Mouse (Mus musculus) forebrain, postnatal 0 days (tissue): ENCODE measurements around the gene Rasl2-9. TPM values are rescaled to one million over a fixed set of nuclear protein-coding genes. Genes with fewer than 3 reads are reported as not detected.
"Not testable (repeated sequence)": the region's sequence is repeated elsewhere in the genome, so short reads cannot be mapped to it uniquely, and the experiment has no call there.

Source experiments
- ATAC-seq: fragments of 200-750 bp; cut with Nextera tagmentation; 2 replicates; pipeline ENCODE4 v1.8.0; 2017; ENCODE audit warnings: mild to moderate bottlenecking, moderate library complexity
- DNase-seq: peaks from one replicate; pipeline ENCODE4 v3.0.0-alpha.2; 2015
- H3K27ac ChIP-seq: fragments of 300-500 bp; sonication (generic); 2 replicates; pipeline ENCODE4 v1.5.1; 2014; ENCODE audit warnings: low read depth, mild to moderate bottlenecking, antibody characterized with exemption, low read length, moderate library complexity, mixed read lengths
- H3K27me3 ChIP-seq: fragments of 300-500 bp; sonication (generic); 2 replicates; pipeline ENCODE4 v1.6.1; 2014; ENCODE audit warnings: mild to moderate bottlenecking, low read length, mixed read lengths; ENCODE audit not compliant: insufficient read depth
- H3K36me3 ChIP-seq: fragments of 300-500 bp; sonication (generic); 2 replicates; pipeline ENCODE4 v1.6.1; 2014; ENCODE audit warnings: mild to moderate bottlenecking, moderate library complexity; ENCODE audit not compliant: insufficient read depth
- H3K4me1 ChIP-seq: fragments of 300-500 bp; sonication (generic); 2 replicates; pipeline ENCODE4 v1.6.1; 2014; ENCODE audit warnings: antibody characterized with exemption; ENCODE audit not compliant: insufficient read depth
- H3K4me2 ChIP-seq: fragments of 300-500 bp; sonication (generic); 2 replicates; pipeline ENCODE4 v1.6.1; 2014; ENCODE audit warnings: low read depth, mild to moderate bottlenecking, moderate library complexity
- H3K4me3 ChIP-seq: fragments of 300-500 bp; sonication (generic); 2 replicates; pipeline ENCODE4 v1.5.1; 2014; ENCODE audit warnings: low read depth, low read length, mixed read lengths
- H3K9ac ChIP-seq: fragments of 300-500 bp; sonication (generic); 2 replicates; pipeline ENCODE4 v1.6.1; 2014; ENCODE audit warnings: mild to moderate bottlenecking
- H3K9me3 ChIP-seq: fragments of 300-500 bp; sonication (generic); 2 replicates; pipeline ENCODE4 v1.6.1; 2016; ENCODE audit warnings: low read length
- CTCF ChIP-seq: sonication (generic); IDR thresholded peaks from 2 replicates; pipeline ENCODE4 v1.5.1; 2016; ENCODE audit warnings: antibody characterized with exemption, control low read depth, low read depth
- WGBS: fragments of 180-500 bp; shearing (Covaris S2); extraction: QIAGEN DNeasy Blood & Tissue Kit; methylation state at CpG from one replicate; pipeline ENCODE4 v1.1.7; 2014; 5-methylcytosine and 5-hydroxymethylcytosine counted together
- polyA plus RNA-seq: library from polyadenylated mRNA; unstranded; fragments of >200 nt; fragmentation: Nextera tagmentation; extraction: Ambion mirVana; gene quantifications from 2 replicates; pipeline ENCODE4 v1.2.1, GENCODE M21; 2015
- total RNA-seq: library from RNA; depleted of rRNA; stranded (reverse); fragments of >200 nt; gene quantifications from 2 replicates; pipeline ENCODE4 v1.2.3, GENCODE M21; 2014; rRNA removed

The Rasl2-9 gene
- 0.15 and 0.24 TPM in 2 replicates for total RNA-seq
- 0.47 and 0.65 TPM in 2 replicates for polyA plus RNA-seq

DNA sequence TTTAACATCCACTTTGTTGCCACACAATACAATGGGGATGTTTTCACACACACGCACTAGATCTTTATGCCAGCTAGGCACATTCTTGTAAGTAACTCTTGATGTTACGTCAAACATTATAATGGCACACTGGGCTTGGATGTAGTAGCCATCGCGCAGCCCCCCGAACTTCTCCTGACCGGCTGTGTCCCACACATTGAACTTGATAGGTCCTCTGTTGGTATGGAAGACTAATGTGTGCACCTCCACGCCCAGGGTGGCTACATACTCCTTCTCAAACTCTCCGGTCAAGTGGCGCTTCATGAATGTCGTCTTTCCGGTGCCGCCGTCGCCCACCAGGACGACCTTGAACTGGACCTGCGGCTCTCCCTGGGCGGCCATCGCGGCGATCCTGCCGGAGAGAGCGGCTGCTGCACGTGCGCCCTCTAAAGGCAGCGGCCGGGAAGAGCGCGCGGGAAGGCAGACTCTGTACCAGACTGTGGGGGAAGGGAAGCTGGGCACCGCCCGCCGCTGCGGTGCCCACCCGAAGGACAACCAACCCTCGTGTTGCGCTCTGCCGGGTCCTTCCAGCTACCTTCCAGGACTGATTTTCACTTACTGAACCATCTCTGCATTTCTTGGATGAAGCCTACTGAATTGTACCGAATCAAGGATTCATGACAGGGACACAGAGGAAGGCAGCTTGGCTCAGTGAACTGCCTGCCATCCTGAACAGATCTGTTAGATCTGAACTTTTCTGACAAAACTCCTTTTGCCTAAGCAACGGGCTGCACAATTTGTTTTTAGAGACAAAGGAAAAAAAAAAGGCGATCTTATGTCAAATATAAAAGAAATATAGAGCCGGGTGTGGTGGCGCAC, at the start of gene Rasl2-9:
Rasl2-9 (minus strand) TSS at position 402 of the 858 bp plus-strand sequence.
- WGBS = 19% methylated on average over 42 of the region's 42 CpGs
- Histone ChIP-seq H3K4me1 (no peaks in the 10 kb centered on the region; the same call in 1 of the 2 replicates), H3K4me2 (peak within 1 kb of the TSS; percentile 55), H3K4me3 (peak within 1 kb of the TSS; percentile 30), H3K27ac (no peak within 1 kb of the TSS), H3K9me3 (no peaks in the 10 kb centered on the region), H3K27me3 (no peaks in the 10 kb centered on the region), H3K9ac (peak within 1 kb of the TSS; percentile 42), H3K36me3 (no peaks in the 10 kb centered on the region)
- DNase-seq (peak; percentile 73), ATAC-seq (peak; percentile 92)
- TF ChIP-seq CTCF = peak; percentile 80

DNA sequence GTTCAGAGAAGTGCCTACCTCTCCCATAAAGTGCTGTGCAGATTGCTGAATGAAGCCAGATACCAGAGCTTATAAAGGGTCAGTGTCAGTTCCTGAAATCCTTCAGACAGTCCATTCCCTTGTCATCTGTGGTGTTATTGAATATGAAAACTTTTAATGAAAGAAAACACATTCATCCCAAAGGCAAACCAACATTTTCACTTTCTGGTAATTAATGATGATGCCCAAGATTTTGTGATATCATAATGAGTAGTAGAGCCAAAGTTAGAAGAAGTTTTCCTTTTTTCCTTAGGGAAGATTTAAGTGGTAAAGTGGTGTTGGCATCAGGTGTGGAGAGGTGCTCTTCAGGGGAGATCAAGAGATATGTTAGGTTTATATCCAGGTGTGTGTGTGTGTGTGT, 23.8 kb upstream of the Rasl2-9 start, which contains the start of gene Vmn1r55:
Vmn1r55 (minus strand) TSS at position 101 of the 400 bp plus-strand sequence.
- H3K36me3 ChIP-seq, H3K4me3 ChIP-seq, H3K4me1 ChIP-seq, ATAC-seq, H3K27me3 ChIP-seq, H3K27ac ChIP-seq, H3K9ac ChIP-seq, H3K9me3 ChIP-seq, H3K4me2 ChIP-seq, DNase-seq: not testable (repeated sequence)

DNA sequence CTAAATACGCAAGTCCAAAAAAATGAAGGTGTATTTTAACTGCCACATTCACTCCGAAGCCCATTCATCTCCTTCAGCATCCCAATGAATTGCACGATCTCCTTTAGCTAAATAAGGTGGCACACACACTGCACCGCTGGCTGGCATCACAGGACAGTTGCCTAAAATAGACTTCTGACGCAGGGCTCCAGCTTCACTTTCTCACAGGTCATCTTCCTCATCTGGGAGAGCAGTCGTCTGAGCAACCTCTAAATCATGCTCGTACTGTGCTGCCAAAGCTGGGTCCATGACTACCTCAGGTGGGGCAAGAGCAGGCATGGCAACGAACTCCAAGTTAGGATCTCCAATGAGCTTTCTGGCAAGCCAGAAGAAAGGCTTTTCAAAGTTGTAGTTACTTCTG, 672 bp downstream of the Rasl2-9 start:
- Histone ChIP-seq H3K4me3 (no peak overlapping the region), H3K4me1 (no peaks in the 10 kb centered on the region; the same call in 1 of the 2 replicates), H3K27ac (no peak overlapping the region), H3K4me2 (no peak overlapping the region), H3K36me3 (no peaks in the 10 kb centered on the region), H3K9ac (no peak overlapping the region), H3K9me3 (no peaks in the 10 kb centered on the region), H3K27me3 (no peaks in the 10 kb centered on the region)
- ATAC-seq = no peak
- WGBS = 88% methylated on average over 8 of the region's 8 CpGs
- DNase-seq = no peak
- TF ChIP-seq CTCF = no peak

DNA sequence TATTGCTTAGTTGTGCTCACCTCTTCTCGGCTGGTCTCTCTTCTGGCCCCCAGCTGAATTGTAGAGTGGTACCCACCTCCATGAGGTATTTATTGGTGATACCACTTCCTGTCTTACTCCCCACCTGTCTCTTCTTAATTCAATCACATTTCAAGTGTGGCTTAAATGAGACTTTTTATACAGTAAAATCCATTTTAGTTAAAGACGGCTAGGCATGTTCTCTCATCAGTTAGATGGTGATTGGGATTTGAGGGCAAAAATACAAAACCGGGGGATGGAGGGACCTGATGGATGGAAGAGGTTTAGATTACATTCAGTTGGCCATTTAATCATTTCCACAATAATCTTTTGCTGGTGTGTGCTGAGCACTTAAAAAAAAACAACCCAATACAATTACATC, 8.9 kb downstream of the Rasl2-9 start, which contains the start of gene Rfpl4:
Rfpl4 (minus strand) TSS at position 101 of the 400 bp plus-strand sequence.
- ATAC-seq = no peak
- H3K4me2 ChIP-seq = no peak within 1 kb of the TSS
- no peaks in the 10 kb centered on the region for H3K36me3 ChIP-seq
- no peak for DNase-seq
- no peaks in the 10 kb centered on the region for H3K27me3 ChIP-seq
- H3K27ac ChIP-seq = no peak within 1 kb of the TSS
- TF ChIP-seq CTCF = no peak
- no peak within 1 kb of the TSS for H3K4me3 ChIP-seq
- 96% methylated on average over 3 of the region's 3 CpGs for WGBS
- H3K9me3 ChIP-seq = no peaks in the 10 kb centered on the region
- no peaks in the 10 kb centered on the region for H3K4me1 ChIP-seq
- no peak within 1 kb of the TSS for H3K9ac ChIP-seq

DNA sequence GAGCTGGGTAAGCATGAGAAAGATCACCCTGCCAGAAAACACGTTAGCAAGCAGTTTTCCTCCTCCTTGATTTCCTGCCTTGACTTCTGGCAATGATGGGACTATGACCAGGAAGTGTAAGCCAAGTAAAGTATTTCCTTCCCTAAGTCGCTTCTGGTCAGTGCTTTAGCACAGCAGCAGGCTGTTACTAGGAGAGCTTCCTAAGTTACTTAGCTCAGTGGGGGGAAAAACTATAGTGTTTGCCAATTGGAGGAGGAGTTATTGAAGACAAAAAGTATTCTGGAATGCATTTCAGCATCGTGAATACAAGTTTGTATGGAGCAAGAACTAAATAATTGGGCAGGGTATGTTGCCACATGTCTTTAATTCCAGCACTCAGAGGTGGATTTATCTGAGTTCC, 13.0 kb downstream of the Rasl2-9 start:
- no peaks in the 10 kb centered on the region for H3K36me3 ChIP-seq
- WGBS = 25% methylated on average over 3 of the region's 3 CpGs
- no peaks in the 10 kb centered on the region for H3K27me3 ChIP-seq
- H3K9me3 ChIP-seq = no peaks in the 10 kb centered on the region
- DNase-seq (no peak), ATAC-seq (no peak)
- no peaks in the 10 kb centered on the region for H3K4me1 ChIP-seq
- H3K27ac ChIP-seq = no peak overlapping the region
- no peak for TF ChIP-seq CTCF
- no peak overlapping the region for H3K4me3 ChIP-seq
- H3K9ac ChIP-seq = no peak overlapping the region
- no peak overlapping the region for H3K4me2 ChIP-seq

DNA sequence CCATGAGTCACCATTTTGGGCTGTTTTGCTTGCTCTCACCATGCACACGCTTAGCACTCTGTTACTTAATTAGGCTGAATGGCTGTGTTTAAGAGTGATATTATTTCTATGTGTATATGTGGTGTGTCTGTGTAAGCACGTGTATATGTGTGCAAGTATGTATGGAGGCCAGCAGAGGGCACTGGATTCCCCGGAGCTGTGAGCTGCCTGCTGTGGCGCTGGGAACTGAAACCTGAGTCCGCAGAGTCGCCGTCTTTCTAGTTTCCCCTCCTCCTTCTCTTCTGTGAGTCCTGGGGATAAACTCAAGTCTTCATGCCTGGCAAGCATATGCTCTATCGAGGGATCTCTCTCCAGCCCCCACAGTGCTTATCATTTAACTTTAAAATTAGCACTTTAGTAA, 16.4 kb downstream of the Rasl2-9 start:
- Histone ChIP-seq H3K27ac (no peak overlapping the region), H3K4me2 (no peak overlapping the region), H3K9ac (no peak overlapping the region), H3K27me3 (no peaks in the 10 kb centered on the region), H3K4me3 (no peak overlapping the region), H3K36me3 (no peaks in the 10 kb centered on the region), H3K4me1 (no peaks in the 10 kb centered on the region), H3K9me3 (no peaks in the 10 kb centered on the region)
- DNase-seq (no peak), ATAC-seq (no peak)
- no peak for TF ChIP-seq CTCF
- WGBS = 87% methylated on average over 8 of the region's 8 CpGs

DNA sequence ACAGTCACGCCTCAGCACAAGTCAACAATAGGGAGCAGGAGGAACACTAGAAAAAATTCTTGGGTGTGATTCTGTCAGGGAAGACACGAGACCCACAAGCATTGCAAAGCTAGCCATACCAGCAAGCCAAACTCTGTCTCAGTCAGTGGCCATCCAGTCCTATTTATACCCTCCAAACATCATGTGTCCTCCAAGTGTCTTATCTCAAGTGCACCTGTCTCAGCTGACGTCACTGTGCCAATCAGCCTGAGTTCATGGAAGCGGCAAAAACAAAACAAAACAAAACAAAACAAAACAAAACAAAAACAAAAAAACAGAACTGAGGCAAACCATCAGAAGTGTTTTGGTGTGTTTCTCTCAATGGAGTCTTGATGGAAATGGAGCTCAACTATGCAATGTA, 17.5 kb downstream of the Rasl2-9 start:
- no peak for ATAC-seq
- H3K4me2 ChIP-seq = no peak overlapping the region
- H3K9me3 ChIP-seq = no peaks in the 10 kb centered on the region
- DNase-seq = no peak
- WGBS = 75% methylated on average over 4 of the region's 4 CpGs
- H3K27me3 ChIP-seq = no peaks in the 10 kb centered on the region
- no peak overlapping the region for H3K4me3 ChIP-seq
- TF ChIP-seq CTCF = no peak
- H3K27ac ChIP-seq = no peak overlapping the region
- no peak overlapping the region for H3K9ac ChIP-seq
- no peaks in the 10 kb centered on the region for H3K4me1 ChIP-seq
- no peaks in the 10 kb centered on the region for H3K36me3 ChIP-seq
